Mouse (Mus musculus) c-Kit-negative CD71-positive TER-119-positive erythroid progenitor cells, embryonic 14.5 days (primary cell): ENCODE measurements around the gene Gm19345.

Source experiments
- DNase-seq: peaks from one replicate; pipeline ENCODE4 v3.0.0-alpha.2; 2013; ENCODE audit warnings: low read depth, low spot score

Gm19345 gene

DNA sequence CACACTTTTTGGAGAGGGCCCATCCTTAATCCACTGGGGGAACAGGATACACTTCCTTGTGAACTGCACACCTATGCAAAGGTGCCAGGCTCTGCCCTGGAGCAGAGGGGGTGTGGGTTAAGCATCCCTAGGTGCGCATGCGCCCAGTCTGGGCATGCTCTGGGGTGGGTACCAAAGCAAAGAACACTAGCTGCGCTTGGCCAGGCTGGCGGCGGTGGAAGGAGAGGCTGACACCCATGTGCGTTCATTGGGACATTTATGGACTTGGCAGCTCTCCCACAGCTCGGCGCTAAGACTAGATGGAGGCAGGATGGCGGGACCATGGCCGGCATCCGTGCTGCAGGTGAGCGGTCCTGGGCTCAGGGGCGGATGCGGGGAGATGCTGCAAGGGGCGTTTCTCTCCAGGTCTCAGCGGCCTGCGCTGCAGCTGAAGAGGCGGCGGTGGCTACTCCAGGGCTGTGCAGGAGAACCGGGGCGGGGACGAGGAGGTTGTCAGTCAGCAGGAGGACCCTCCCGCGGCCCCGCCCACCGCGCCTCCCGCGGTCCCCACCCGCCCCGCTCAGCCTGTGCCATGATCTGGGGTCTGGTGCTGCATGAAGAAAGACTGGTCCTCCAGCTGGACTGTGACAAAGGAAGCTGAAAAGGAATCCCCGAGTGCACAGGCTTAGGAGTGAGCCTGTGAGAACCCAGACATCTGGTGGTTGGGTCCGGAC lies at the start of gene Gm19345:
Gene Gm19345, plus strand, starts transcription at position 146 of the 713 bp plus-strand sequence.
- no peak for DNase-seq

GRCm38 (mm10) chr7:19802995-19803394 lies 48.8 kb upstream of the Gm19345 start:
- no peak for DNase-seq

DNA sequence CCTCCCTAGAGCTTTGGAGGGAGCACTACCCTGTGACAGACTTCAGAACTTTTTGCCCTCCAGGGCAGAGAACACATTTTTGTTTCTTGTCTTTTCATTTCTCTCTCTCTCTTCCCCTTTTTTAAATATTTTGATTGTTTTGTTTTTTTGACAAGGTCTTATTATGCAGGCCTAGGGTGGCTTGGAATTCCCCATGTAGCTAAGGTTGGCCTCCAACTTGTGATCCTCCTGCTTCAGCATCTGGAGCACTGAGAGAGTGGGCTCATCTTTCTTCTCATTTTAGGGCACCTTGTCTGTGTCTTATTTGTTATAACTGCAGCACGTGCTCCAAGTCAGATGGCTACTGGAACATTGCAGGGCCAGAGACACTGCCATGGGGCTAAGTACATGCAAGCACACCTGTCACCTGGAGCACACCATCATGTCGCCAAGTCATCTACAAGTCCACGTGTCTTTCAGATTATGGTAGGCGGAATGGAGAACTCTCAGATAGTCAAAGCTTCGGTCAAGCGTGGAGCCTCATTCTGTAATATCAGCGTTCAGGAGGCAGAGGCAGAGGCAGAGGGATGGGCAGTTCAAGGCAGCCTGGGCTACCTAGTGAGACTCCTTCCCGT lies 45.3 kb upstream of the Gm19345 start:
- DNase-seq, result no peak

GRCm38 (mm10) chr7:19809369-19809768 lies 42.4 kb upstream of the Gm19345 start:
- DNase-seq, result no peak

DNA sequence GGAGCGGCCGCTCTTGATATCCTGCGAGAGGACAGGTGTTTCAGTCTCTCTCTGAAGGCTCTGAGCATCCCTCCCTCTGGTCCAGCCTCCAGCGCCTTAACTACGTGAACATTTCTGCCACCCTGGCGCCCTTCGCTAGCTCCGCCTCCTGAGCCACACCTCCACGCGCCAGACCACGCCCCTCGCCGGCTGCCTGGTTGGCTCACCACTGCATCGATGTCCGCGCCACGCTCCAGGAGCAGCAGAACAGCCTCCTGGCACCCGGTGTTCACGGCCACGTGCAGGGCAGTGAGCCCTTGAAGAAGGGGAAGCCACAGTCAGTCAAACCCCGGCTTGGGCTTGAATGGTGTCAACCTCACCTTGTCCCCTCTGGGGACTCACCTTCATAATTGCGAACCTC lies 40.7 kb upstream of the Gm19345 start:
- DNase-seq, result no peak

- DNase-seq, result no peak
Measured at GRCm38 (mm10) chr7:19813161-19813560, 38.6 kb upstream of the Gm19345 start.

GRCm38 (mm10) chr7:19813579-19814122 lies 38.2 kb upstream of the Gm19345 start:
- no peak for DNase-seq

GRCm38 (mm10) chr7:19815296-19816223 lies 36.2 kb upstream of the Gm19345 start:
- DNase-seq, result no peak

GRCm38 (mm10) chr7:19816224-19816771 lies 35.5 kb upstream of the Gm19345 start:
- no peak for DNase-seq

DNA sequence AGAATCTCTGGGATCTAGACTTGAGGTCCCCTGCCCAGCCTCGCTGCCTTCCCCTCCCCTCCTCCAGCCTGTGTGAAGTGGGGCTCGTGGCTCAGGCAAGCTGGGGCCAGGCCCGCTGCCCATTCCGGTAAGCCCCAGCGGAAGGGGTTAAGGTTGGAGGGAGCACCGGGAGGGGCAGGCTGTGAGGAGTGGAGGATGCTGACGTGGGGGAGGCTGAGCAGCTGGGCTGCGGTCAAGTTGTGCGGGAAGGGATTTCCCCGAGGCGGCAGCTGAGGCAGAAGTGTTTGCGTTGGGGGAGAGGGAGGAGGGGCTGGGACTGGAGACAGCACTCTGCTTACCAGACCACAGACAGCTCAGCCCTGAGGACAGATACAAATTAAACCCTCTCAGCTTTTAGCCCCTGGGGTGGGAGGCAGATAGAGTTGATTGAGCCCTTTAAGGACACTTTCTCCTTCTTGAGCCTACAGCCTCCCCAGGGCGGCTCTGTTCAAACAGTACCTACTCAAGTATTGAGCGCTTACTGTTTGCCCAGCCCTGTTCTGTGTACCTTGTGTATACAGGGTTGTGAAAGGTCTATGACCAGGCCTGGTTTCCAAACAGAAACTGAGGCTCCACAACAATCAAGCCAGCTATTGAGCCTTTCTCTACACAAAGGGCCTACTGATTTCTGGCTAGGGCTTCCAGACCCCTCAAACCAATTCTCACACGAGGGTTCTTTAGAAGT lies 34.3 kb upstream of the Gm19345 start:
- no peak for DNase-seq

- no peak for DNase-seq
Measured at GRCm38 (mm10) chr7:19818440-19818839, 33.4 kb upstream of the Gm19345 start.

GRCm38 (mm10) chr7:19818875-19819274 lies 32.9 kb upstream of the Gm19345 start:
- no peak for DNase-seq

- DNase-seq, result no peak
Measured at GRCm38 (mm10) chr7:19820347-19821048, 31.3 kb upstream of the Gm19345 start.

- DNase-seq, result no peak
Measured at GRCm38 (mm10) chr7:19821633-19822032, 30.2 kb upstream of the Gm19345 start.

DNA sequence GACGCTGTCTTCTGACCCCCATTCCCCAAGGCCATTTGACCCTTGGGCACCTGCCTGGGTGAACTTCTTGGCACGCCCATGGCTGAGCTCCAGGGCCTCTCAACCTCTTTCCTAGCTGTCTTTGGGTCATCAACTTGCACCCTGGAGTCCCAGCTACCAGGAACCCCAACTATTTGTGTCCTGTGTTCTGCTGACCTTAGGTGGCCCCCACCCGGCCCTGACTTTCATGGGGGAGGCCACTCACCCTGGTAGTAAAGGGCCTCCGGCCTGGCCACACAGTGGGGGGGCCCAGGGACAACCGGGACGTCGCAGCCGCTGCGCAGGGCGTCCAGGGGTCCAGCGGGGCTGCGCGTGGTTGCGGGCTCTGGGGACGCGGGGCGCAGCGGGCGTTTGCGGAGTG lies 29.6 kb upstream of the Gm19345 start:
- DNase-seq, result no peak

DNA sequence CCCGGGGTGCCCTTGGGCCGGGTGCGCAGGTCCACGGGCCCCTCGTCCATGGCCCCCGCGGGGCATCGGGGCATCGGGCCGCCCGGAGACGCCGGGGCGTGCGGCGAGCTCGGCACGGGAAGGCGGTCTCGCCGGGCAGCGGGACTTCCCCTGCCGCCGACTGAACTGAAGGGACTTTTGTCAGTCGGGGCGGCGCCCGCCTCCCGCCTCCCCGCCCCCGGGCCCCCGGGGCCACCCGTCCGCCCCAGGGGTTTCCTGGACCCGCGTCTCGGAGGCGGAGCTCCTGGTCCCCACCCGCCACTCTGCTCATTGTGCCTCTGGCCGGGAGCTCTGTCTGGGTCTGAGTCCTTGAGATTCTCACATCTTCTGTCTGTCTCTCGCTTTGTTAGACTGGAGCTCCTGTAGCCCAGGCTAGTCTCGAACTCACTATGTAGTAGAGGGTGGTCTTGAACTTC lies 29.2 kb upstream of the Gm19345 start, which contains the start of gene Bcl3:
Gene Bcl3, minus strand, starts transcription at position 167 of the 455 bp plus-strand sequence.
- DNase-seq, result no peak

GRCm38 (mm10) chr7:19823256-19824181 lies 28.3 kb upstream of the Gm19345 start:
- no peak for DNase-seq

DNA sequence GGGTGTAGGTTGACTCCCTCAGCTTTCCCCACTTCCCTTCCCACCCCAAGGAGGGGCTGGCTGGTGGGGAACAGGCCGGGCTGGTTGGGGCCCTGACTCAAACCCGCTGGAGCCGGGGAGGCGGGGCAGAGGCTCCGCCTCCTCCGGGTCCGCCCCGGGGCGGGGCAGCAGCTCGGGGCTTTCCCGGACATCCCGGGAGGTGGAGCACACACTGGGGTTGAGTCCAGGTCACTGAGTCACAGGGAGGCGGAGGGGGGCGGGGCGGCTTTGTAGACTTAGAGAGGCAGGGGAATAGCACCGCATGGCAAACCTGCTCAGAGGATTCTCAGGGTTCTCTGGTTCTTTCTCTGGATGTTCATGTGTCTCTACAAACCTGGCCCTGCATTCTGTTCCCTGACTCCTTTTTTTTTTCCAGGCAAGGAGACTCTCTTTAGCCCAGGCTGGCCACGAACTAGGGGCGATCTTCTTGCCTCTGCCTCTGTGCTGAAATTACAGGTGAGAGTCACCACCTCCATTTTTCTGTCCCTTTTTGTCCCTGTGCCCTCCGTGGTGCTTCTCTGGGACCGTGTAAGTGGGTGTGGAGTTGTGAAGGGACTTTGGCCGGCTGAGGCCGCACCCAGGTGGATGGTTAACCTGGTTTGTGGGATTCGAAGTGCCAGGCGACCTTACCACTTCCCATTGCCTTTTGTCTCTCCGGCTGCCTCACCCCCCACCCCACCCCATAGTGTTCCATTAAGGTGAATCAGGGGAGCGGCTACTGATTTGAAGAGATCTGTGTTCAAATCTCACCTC lies 27.4 kb upstream of the Gm19345 start:
- DNase-seq, result no peak
